Mouse (Mus musculus): ENCODE measurements around the gene Arf6.

GRCm38 (mm10) chr12:69419017-69419605 lies 47.2 kb downstream of the Arf6 start:
- no peak for TF ChIP-seq CTCF (IDR thresholded peaks at IDR 0.05; ENCODE audit: extremely low read depth, insufficient read length, insufficient replicate concordance, low read depth, low read length)
- no peak for TF ChIP-seq POLR2A (IDR thresholded peaks at IDR 0.05; ENCODE audit: low read depth, low read length)
